Mouse (Mus musculus) brain, embryonic 14.5 days (tissue): ENCODE measurements around the gene Eif6.

ENCODE experiments used
- CTCF ChIP-seq: fragments of 200-500 bp; IDR thresholded peaks from 2 replicates; pipeline ENCODE4 v1.5.1; 2012; ENCODE audit warnings: inconsistent platforms, mild to moderate bottlenecking, moderate library complexity, borderline replicate concordance; ENCODE audit not compliant: insufficient read depth, insufficient read length; ENCODE audit errors: extremely low read depth
- POLR2A ChIP-seq: fragments of 200-500 bp; IDR thresholded peaks from 2 replicates; pipeline ENCODE4 v1.6.1; 2012; ENCODE audit warnings: mild to moderate bottlenecking, inconsistent platforms, borderline replicate concordance; ENCODE audit not compliant: poor library complexity, insufficient read depth, insufficient read length, severe bottlenecking; ENCODE audit errors: extremely low read depth

DNA sequence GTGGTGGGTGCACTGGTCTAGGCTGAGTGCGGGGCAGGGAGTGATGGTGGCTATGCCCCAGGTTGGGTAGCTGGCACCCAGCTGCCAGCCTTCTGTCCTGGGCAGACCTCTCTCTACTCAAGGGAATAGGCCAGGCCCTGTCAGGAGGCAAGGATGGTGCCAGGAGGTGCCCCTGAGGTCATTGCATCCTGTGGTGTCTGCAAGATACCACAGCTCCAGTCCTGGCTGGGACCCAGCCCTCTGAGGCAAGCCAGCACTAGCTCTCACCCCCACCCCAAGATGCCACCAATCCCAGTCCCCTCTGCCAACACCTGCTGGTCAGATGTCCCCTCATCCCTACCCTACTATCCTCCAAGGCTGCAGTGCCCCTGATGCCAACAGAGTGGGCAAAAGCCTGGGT lies 10.5 kb downstream of the Eif6 start:
- TF ChIP-seq CTCF (no peak), POLR2A (no peak)
